Mouse (Mus musculus): Measurements from ENCODE around the gene Dcaf5. TPM values are rescaled to one million over a fixed set of nuclear protein-coding genes. Genes with fewer than 3 reads are reported as not detected.

Gene Dcaf5
- polyA plus RNA-seq, 1 experiment = 97.1 TPM

DNA sequence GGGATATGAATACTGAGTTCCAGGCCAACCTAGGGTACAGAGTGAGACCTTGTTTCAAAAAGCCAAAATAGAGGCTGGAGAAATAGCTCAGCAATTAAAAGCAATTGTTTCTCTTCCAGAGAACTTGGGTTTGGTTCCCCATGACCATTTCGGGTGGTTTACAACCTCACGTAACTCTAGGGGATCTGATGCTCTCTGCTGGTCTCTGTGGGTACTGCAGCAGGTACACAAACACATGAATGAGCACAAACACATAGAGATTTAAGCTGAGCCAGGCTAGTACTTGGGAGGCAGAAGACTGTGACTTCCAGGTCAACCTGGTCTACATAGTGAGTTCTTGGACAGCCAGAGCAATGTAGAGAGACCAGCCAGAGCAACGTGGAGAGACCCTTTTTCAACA, 28.6 kb downstream of the Dcaf5 start:
- H3K4me1 ChIP-seq (ENCODE audit: control insufficient read depth, insufficient read depth, low read length) = no peaks in the 10 kb centered on the region
- H3K4me3 ChIP-seq (ENCODE audit: control insufficient read depth, low read depth, low read length) = no peak overlapping the region
- peak; percentile 12; the same call in 1 of the 2 replicates for TF ChIP-seq CTCF (IDR thresholded peaks at IDR 0.05; ENCODE audit: control insufficient read depth, insufficient read depth, insufficient replicate concordance, low read depth, low read length)
- TF ChIP-seq POLR2A (IDR thresholded peaks at IDR 0.05; ENCODE audit: control insufficient read depth, low read depth, low read length) = no peak
- H3K27me3 ChIP-seq (ENCODE audit: control insufficient read depth, insufficient read depth, low read length) = no peaks in the 10 kb centered on the region
- H3K36me3 ChIP-seq (ENCODE audit: control insufficient read depth, insufficient read depth, low read length) = no peaks in the 10 kb centered on the region
- H3K27ac ChIP-seq (ENCODE audit: control insufficient read depth, insufficient read depth, low read depth, low read length) = no peak overlapping the region

DNA sequence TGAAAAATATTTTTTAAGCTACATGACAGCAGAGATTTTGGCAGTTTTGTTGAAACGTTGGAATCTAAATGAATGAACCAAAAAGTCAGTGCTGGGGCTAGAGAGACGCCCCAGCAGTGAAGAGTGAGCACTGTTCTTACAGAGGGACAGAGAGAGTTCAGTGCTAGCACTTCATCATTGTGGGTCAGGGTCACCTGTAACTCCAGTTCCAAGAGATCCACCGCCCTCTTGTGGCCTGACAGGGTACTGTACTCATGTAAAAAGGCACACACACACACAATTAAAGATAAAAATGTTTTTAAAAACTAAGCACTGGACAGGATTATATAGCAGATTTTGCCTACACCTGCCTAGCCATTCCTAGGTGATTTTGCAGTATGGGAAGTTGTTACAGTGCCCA, 29.8 kb downstream of the Dcaf5 start:
- Histone ChIP-seq H3K4me3 (ENCODE audit: control insufficient read depth, low read depth, low read length) (no peak overlapping the region), H3K36me3 (ENCODE audit: control insufficient read depth, insufficient read depth, low read length) (no peaks in the 10 kb centered on the region), H3K27ac (ENCODE audit: control insufficient read depth, insufficient read depth, low read depth, low read length) (no peak overlapping the region), H3K27me3 (ENCODE audit: control insufficient read depth, insufficient read depth, low read length) (no peaks in the 10 kb centered on the region), H3K4me1 (ENCODE audit: control insufficient read depth, insufficient read depth, low read length) (no peaks in the 10 kb centered on the region)
- TF ChIP-seq CTCF (IDR thresholded peaks at IDR 0.05; ENCODE audit: control insufficient read depth, insufficient read depth, insufficient replicate concordance, low read depth, low read length) (peak; percentile 35; the same call in 1 of the 2 replicates), POLR2A (IDR thresholded peaks at IDR 0.05; ENCODE audit: control insufficient read depth, low read depth, low read length) (no peak)

DNA sequence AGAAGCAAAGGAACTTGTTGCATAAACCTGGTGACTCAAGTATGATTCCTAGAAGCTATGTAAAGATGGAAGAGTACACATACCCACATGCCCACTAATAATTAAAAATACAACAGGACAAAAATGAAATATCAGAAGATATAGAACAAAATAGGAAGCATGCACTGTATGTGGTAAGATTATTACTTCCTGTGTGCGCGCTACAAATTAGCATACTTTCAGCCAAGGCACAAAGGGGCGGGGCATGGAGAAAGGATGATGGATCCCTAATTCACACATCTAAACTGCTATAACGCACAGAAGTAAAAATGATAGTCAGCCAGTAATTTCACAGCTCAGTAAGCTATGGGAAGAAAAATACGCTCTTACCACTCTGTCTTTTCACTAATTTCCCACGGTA, 32.3 kb downstream of the Dcaf5 start:
- peaks cover 2% of the 10 kb centered on the region; the same call in 1 of the 2 replicates for H3K36me3 ChIP-seq (ENCODE audit: control insufficient read depth, insufficient read depth, low read length)
- H3K4me3 ChIP-seq (ENCODE audit: control insufficient read depth, low read depth, low read length) = no peak overlapping the region
- no peak for TF ChIP-seq POLR2A (IDR thresholded peaks at IDR 0.05; ENCODE audit: control insufficient read depth, low read depth, low read length)
- no peak for TF ChIP-seq CTCF (IDR thresholded peaks at IDR 0.05; ENCODE audit: control insufficient read depth, insufficient read depth, insufficient replicate concordance, low read depth, low read length)
- no peaks in the 10 kb centered on the region for H3K27me3 ChIP-seq (ENCODE audit: control insufficient read depth, insufficient read depth, low read length)
- H3K4me1 ChIP-seq (ENCODE audit: control insufficient read depth, insufficient read depth, low read length) = no peaks in the 10 kb centered on the region
- no peak overlapping the region for H3K27ac ChIP-seq (ENCODE audit: control insufficient read depth, insufficient read depth, low read depth, low read length)

DNA sequence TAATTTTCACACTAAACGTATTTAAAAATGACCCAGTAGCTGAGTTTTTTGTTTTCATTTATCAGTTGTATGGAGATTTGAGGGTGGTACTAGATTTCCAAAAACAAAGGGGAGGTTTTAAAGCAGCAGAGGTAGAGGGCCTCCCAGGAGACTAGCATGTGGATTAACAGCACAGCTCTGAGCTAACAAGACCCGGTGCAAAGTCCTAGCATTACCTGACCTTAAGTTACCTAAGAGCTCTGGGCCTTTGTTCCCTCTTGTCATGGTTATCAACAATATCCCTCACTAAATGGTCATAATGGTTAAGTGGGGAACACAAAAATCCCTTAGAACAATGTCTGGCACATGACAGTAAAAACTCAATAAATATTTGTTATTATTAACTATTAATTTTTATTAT, 37.3 kb downstream of the Dcaf5 start:
- peaks cover 2% of the 10 kb centered on the region for H3K36me3 ChIP-seq (ENCODE audit: control insufficient read depth, insufficient read depth, low read length)
- TF ChIP-seq POLR2A (IDR thresholded peaks at IDR 0.05; ENCODE audit: control insufficient read depth, low read depth, low read length) (no peak), CTCF (IDR thresholded peaks at IDR 0.05; ENCODE audit: control insufficient read depth, insufficient read depth, insufficient replicate concordance, low read depth, low read length) (no peak)

DNA sequence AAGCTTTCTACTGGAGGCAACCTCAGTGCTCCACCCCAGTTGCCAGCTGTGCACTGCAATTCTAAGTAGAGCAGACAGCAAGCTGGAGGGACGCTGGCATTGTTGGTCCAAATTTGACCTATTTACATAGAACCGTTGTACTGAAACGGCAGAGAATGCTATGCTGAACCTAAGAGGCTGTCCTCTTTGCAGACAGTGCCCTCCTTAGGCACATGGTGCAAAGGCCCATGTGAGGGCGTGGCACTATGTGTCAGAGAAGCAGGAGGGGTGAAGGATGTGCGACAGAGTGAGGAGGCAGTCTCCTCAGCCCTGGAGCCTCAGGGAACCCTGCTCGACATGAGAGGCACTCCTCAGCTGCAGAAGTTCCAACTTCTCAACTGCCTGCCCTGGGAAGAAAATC, 40.0 kb downstream of the Dcaf5 start:
- H3K36me3 ChIP-seq (ENCODE audit: control insufficient read depth, insufficient read depth, low read length) = peaks cover 2% of the 10 kb centered on the region

More for the DNA sequence above, 37.3 kb downstream of the Dcaf5 start:
- H3K4me1 ChIP-seq (ENCODE audit: control insufficient read depth, insufficient read depth, low read length) = no peaks in the 10 kb centered on the region
- H3K27me3 ChIP-seq (ENCODE audit: control insufficient read depth, insufficient read depth, low read length) = no peaks in the 10 kb centered on the region
- no peak overlapping the region for H3K4me3 ChIP-seq (ENCODE audit: control insufficient read depth, low read depth, low read length)
- H3K27ac ChIP-seq (ENCODE audit: control insufficient read depth, insufficient read depth, low read depth, low read length) = no peak overlapping the region

DNA sequence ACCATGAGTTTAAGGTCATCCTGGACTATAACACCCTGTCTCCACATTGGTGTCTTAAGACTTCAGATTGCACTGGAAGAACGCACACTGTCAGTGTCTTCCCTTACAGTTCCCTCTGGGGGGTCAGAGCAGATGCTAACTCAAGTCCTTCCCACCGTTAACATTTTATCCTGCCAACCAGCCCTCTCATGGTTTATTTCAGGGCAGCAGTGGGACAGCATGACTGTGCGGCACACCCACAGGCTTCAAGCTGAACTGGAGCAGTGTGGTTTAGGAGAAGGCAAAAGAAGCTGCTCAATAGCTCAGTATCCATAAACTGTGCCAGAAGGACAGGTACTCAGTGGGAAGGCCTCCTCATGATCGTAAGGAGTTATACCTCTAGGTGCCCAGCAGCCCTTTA, 41.1 kb downstream of the Dcaf5 start:
- H3K27ac ChIP-seq (ENCODE audit: control insufficient read depth, insufficient read depth, low read depth, low read length) = no peak overlapping the region
- H3K4me3 ChIP-seq (ENCODE audit: control insufficient read depth, low read depth, low read length) = no peak overlapping the region
- H3K4me1 ChIP-seq (ENCODE audit: control insufficient read depth, insufficient read depth, low read length) = no peaks in the 10 kb centered on the region
- no peak for TF ChIP-seq CTCF (IDR thresholded peaks at IDR 0.05; ENCODE audit: control insufficient read depth, insufficient read depth, insufficient replicate concordance, low read depth, low read length)
- no peak for TF ChIP-seq POLR2A (IDR thresholded peaks at IDR 0.05; ENCODE audit: control insufficient read depth, low read depth, low read length)
- no peaks in the 10 kb centered on the region; the same call in none of the 2 replicates for H3K36me3 ChIP-seq (ENCODE audit: control insufficient read depth, insufficient read depth, low read length)
- H3K27me3 ChIP-seq (ENCODE audit: control insufficient read depth, insufficient read depth, low read length) = no peaks in the 10 kb centered on the region

More for the DNA sequence above, 40.0 kb downstream of the Dcaf5 start:
- Histone ChIP-seq H3K4me1 (ENCODE audit: control insufficient read depth, insufficient read depth, low read length) (no peaks in the 10 kb centered on the region), H3K27me3 (ENCODE audit: control insufficient read depth, insufficient read depth, low read length) (no peaks in the 10 kb centered on the region), H3K27ac (ENCODE audit: control insufficient read depth, insufficient read depth, low read depth, low read length) (no peak overlapping the region), H3K4me3 (ENCODE audit: control insufficient read depth, low read depth, low read length) (no peak overlapping the region)
- TF ChIP-seq POLR2A (IDR thresholded peaks at IDR 0.05; ENCODE audit: control insufficient read depth, low read depth, low read length) (no peak), CTCF (IDR thresholded peaks at IDR 0.05; ENCODE audit: control insufficient read depth, insufficient read depth, insufficient replicate concordance, low read depth, low read length) (no peak)

DNA sequence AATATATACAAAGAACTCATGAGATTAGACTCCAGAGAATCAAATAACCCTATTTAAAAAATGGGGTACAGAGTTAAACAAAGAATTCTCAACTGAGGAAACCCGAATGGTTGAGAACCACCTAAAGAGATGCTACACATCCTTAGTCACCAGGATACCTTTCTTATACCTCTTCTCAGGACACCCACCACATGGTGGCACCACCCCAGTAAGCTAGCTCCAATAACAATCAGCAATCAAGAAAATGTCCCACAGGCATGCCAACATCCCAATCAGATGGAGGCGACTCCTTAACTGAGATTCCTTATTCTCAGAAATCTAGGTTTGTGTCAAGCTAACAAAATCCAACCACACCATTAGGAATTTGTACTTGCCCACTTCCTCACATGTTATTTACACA, 42.4 kb downstream of the Dcaf5 start:
- no peaks in the 10 kb centered on the region; the same call in none of the 2 replicates for H3K36me3 ChIP-seq (ENCODE audit: control insufficient read depth, insufficient read depth, low read length)
- no peaks in the 10 kb centered on the region for H3K4me1 ChIP-seq (ENCODE audit: control insufficient read depth, insufficient read depth, low read length)
- peak overlapping the region; percentile 26; the same call in 1 of the 2 replicates for H3K4me3 ChIP-seq (ENCODE audit: control insufficient read depth, low read depth, low read length)
- H3K27me3 ChIP-seq (ENCODE audit: control insufficient read depth, insufficient read depth, low read length) = no peaks in the 10 kb centered on the region
- no peak overlapping the region for H3K27ac ChIP-seq (ENCODE audit: control insufficient read depth, insufficient read depth, low read depth, low read length)
- TF ChIP-seq POLR2A (IDR thresholded peaks at IDR 0.05; ENCODE audit: control insufficient read depth, low read depth, low read length) (no peak), CTCF (IDR thresholded peaks at IDR 0.05; ENCODE audit: control insufficient read depth, insufficient read depth, insufficient replicate concordance, low read depth, low read length) (no peak)

DNA sequence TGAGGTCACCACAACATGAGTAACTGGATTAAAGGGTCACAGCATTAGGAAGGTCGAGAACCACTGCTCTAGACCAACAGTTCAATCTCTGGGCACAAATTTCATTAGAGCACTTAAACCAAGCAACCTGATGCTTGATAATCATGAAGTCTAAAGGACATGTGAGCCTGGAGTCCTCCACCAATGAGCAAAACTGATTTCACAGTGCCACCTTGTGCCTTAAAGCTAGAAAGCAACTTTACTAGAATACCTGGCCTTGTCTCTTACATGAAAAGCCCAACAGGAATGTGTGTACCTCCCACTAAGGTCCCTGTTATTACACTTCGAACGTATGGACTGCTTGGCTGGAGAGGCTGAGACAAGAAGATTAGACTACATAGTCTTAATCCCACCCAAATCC, 47.0 kb downstream of the Dcaf5 start:
- H3K4me3 ChIP-seq (ENCODE audit: control insufficient read depth, low read depth, low read length) = no peak overlapping the region
- TF ChIP-seq CTCF (IDR thresholded peaks at IDR 0.05; ENCODE audit: control insufficient read depth, insufficient read depth, insufficient replicate concordance, low read depth, low read length) (no peak), POLR2A (IDR thresholded peaks at IDR 0.05; ENCODE audit: control insufficient read depth, low read depth, low read length) (no peak)
- H3K27me3 ChIP-seq (ENCODE audit: control insufficient read depth, insufficient read depth, low read length) = no peaks in the 10 kb centered on the region
- H3K36me3 ChIP-seq (ENCODE audit: control insufficient read depth, insufficient read depth, low read length) = no peaks in the 10 kb centered on the region
- no peaks in the 10 kb centered on the region for H3K4me1 ChIP-seq (ENCODE audit: control insufficient read depth, insufficient read depth, low read length)
- no peak overlapping the region for H3K27ac ChIP-seq (ENCODE audit: control insufficient read depth, insufficient read depth, low read depth, low read length)
